26 mouse cellular contexts compared by ENCODE assay signal in the genomic region with DNA sequence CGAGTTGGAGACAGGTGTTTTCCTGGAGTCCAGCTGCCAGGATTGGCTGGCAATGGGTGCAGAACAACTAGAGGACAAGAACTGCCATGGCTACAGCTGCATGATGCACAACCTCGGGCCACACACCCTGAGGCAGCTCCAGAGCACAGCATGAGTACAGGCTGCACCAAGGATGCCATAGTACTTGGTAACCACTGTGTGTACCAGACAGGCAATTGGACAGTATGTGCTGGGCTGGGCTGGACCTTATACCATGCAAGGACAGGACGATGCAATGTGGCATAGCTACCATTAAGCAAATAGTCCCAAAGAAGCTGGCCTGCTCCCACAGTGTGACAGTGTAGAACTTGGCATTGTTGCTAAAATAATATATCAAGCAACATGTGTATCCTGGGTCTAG. TPM values are rescaled to one million over a fixed set of nuclear protein-coding genes. Genes with fewer than 3 reads are reported as not detected.
A peak's percentile ranks its signal among the peaks of the same experiment; 100 is the strongest.
DNase-seq lines count a peak whose midpoint lies in the region; ATAC-seq and TF ChIP-seq lines count a peak whose summit lies in the region.
"Had no signal": no experiment of that assay in that cellular context is flagged by ENCODE, and none has a peak within 500 bp of the region (broad histone marks: within the 10 kb centered on the region; RNA-seq: fewer than 3 reads in every experiment).

No protein-coding gene starts in this region.

- H3K27ac ChIP-seq in forebrain, embryonic 16.5 days (ENCODE audit: low read length) = no peak overlapping the region
- no peak overlapping the region for H3K27ac ChIP-seq in forebrain, embryonic 12.5 days
- H3K27ac ChIP-seq in kidney, embryonic 15.5 days = no peak overlapping the region
- H3K27ac ChIP-seq in lung, embryonic 14.5 days (ENCODE audit: low read depth) = no peak overlapping the region
- no peak overlapping the region for H3K27ac ChIP-seq in hindbrain, embryonic 16.5 days (ENCODE audit: low read depth, low read length)
- H3K27ac ChIP-seq: forebrain, embryonic 15.5 days; heart, adult 2 months; kidney, postnatal 0 days; midbrain, embryonic 10.5 days; stomach, embryonic 15.5 days had no signal

- 0 out of 2 replicates have a peak, but pooled peaks have one; percentile 29 for ATAC-seq in forebrain, embryonic 16.5 days
- ATAC-seq in forebrain, embryonic 12.5 days (ENCODE audit: low FRiP score) = no peak
- 0 out of 2 replicates have a peak, but pooled peaks have one; percentile 43 for ATAC-seq in kidney, embryonic 15.5 days (replicated peaks; ENCODE audit: low FRiP score)
- ATAC-seq in lung, embryonic 14.5 days (ENCODE audit: insufficient read depth) = peak; percentile 42; the same call in 1 of the 2 replicates
- peak; percentile 24; the same call in 1 of the 2 replicates for ATAC-seq in hindbrain, embryonic 16.5 days
- ATAC-seq: forebrain, embryonic 15.5 days; inflammation-experienced regulatory T-cells, adult 6 months had no signal

- no peak for DNase-seq in kidney, postnatal 36 days
- DNase-seq in lung, embryonic 14.5 days = no peak
- DNase-seq in lung, postnatal 4 days = no peak
- no peak for DNase-seq in thymus, postnatal 25 days
- DNase-seq: adrenal gland, postnatal 14 days; cerebellum, adult 11 months; cerebellum, adult 9-11 months; embryo, embryonic 11 days; heart, adult 2 months; heart, postnatal 4 days; kidney, adult 18-20 months; lung, adult 2 months; lung, postnatal 14 days; right cerebral cortex, postnatal 25 days; thymus, postnatal 14 days had no signal

- H3K9me3 ChIP-seq in forebrain, embryonic 16.5 days (ENCODE audit: control insufficient read depth, low read length) = no peaks in the 10 kb centered on the region
- no peaks in the 10 kb centered on the region for H3K9me3 ChIP-seq in forebrain, embryonic 12.5 days
- H3K9me3 ChIP-seq in kidney, embryonic 15.5 days (replicated peaks) = no peaks in the 10 kb centered on the region
- H3K9me3 ChIP-seq in lung, embryonic 14.5 days (ENCODE audit: low read depth, low read length) = no peaks in the 10 kb centered on the region
- H3K9me3 ChIP-seq in hindbrain, embryonic 16.5 days (ENCODE audit: control insufficient read depth, low read length) = no peaks in the 10 kb centered on the region; the same call in none of the 2 replicates
- H3K9me3 ChIP-seq: forebrain, embryonic 15.5 days; stomach, embryonic 15.5 days had no signal

- no peak overlapping the region for H3K4me2 ChIP-seq in forebrain, embryonic 16.5 days (ENCODE audit: low read length)
- H3K4me2 ChIP-seq in forebrain, embryonic 12.5 days = no peak overlapping the region
- no peak overlapping the region for H3K4me2 ChIP-seq in kidney, embryonic 15.5 days
- H3K4me2 ChIP-seq in lung, embryonic 14.5 days = no peak overlapping the region
- H3K4me2 ChIP-seq in hindbrain, embryonic 16.5 days (ENCODE audit: low read length) = no peak overlapping the region
- H3K4me2 ChIP-seq: forebrain, embryonic 15.5 days; heart, embryonic 12.5 days; stomach, embryonic 15.5 days had no signal

- no peak overlapping the region for H3K4me3 ChIP-seq in forebrain, embryonic 16.5 days (replicated peaks; ENCODE audit: low read length)
- no peak overlapping the region for H3K4me3 ChIP-seq in forebrain, embryonic 12.5 days (replicated peaks)
- no peak overlapping the region for H3K4me3 ChIP-seq in kidney, embryonic 15.5 days (replicated peaks)
- H3K4me3 ChIP-seq in lung, embryonic 14.5 days (ENCODE audit: low read depth, low read length) = no peak overlapping the region
- no peak overlapping the region for H3K4me3 ChIP-seq in hindbrain, embryonic 16.5 days (ENCODE audit: low read length)
- H3K4me3 ChIP-seq: erythroblast, embryonic 14.5 days; forebrain, embryonic 15.5 days; heart, adult 2 months; heart, embryonic 12.5 days; midbrain, embryonic 10.5 days; stomach, embryonic 15.5 days had no signal

- no peaks in the 10 kb centered on the region for H3K27me3 ChIP-seq in forebrain, embryonic 16.5 days (replicated peaks; ENCODE audit: control insufficient read depth, insufficient read depth, low read length)
- no peaks in the 10 kb centered on the region for H3K27me3 ChIP-seq in forebrain, embryonic 12.5 days
- no peaks in the 10 kb centered on the region for H3K27me3 ChIP-seq in kidney, embryonic 15.5 days
- no peaks in the 10 kb centered on the region for H3K27me3 ChIP-seq in lung, embryonic 14.5 days (ENCODE audit: insufficient read depth, low read length)
- no peaks in the 10 kb centered on the region for H3K27me3 ChIP-seq in hindbrain, embryonic 16.5 days (replicated peaks; ENCODE audit: control insufficient read depth, insufficient read depth, low read length)
- H3K27me3 ChIP-seq: forebrain, embryonic 15.5 days; heart, embryonic 12.5 days; stomach, embryonic 15.5 days had no signal

- no peak overlapping the region for H3K9ac ChIP-seq in forebrain, embryonic 16.5 days (replicated peaks; ENCODE audit: low read depth, low read length)
- no peak overlapping the region for H3K9ac ChIP-seq in forebrain, embryonic 12.5 days
- H3K9ac ChIP-seq in kidney, embryonic 15.5 days = no peak overlapping the region
- no peak overlapping the region for H3K9ac ChIP-seq in lung, embryonic 14.5 days
- H3K9ac ChIP-seq in hindbrain, embryonic 16.5 days (ENCODE audit: low read depth, low read length) = no peak overlapping the region
- H3K9ac ChIP-seq: forebrain, embryonic 15.5 days; heart, embryonic 12.5 days; stomach, embryonic 15.5 days had no signal

- no peaks in the 10 kb centered on the region for H3K36me3 ChIP-seq in forebrain, embryonic 16.5 days (ENCODE audit: control insufficient read depth, insufficient read depth)
- H3K36me3 ChIP-seq in forebrain, embryonic 12.5 days (replicated peaks) = peaks cover 23% of the 10 kb centered on the region
- H3K36me3 ChIP-seq in kidney, embryonic 15.5 days = peaks cover 17% of the 10 kb centered on the region
- H3K36me3 ChIP-seq in lung, embryonic 14.5 days (ENCODE audit: insufficient read depth) = 0 out of 2 replicates have a peak, but pooled peaks cover 3% of the 10 kb centered on the region
- H3K36me3 ChIP-seq in hindbrain, embryonic 16.5 days (ENCODE audit: control insufficient read depth, insufficient read depth, low read length) = 0 out of 2 replicates have a peak, but pooled peaks cover 2% of the 10 kb centered on the region

- WGBS in forebrain, embryonic 16.5 days = 92% methylated on average over 3 of the region's 3 CpGs
- 83% methylated on average over 3 of the region's 3 CpGs for whole genome bisulfite sequencing in forebrain, embryonic 12.5 days
- 85% methylated on average over 3 of the region's 3 CpGs for WGBS in kidney, embryonic 15.5 days
- WGBS in lung, embryonic 14.5 days = 86% methylated on average over 3 of the region's 3 CpGs
- 84% methylated on average over 3 of the region's 3 CpGs for whole genome bisulfite sequencing in hindbrain, embryonic 16.5 days

- peaks cover 4% of the 10 kb centered on the region; the same call in 1 of the 2 replicates for H3K4me1 ChIP-seq in forebrain, embryonic 16.5 days (replicated peaks; ENCODE audit: control insufficient read depth, insufficient read depth, low read length)
- peaks cover 3% of the 10 kb centered on the region; the same call in 1 of the 2 replicates for H3K4me1 ChIP-seq in forebrain, embryonic 12.5 days
- H3K4me1 ChIP-seq in kidney, embryonic 15.5 days = no peaks in the 10 kb centered on the region
- no peaks in the 10 kb centered on the region for H3K4me1 ChIP-seq in lung, embryonic 14.5 days (ENCODE audit: insufficient read depth)
- peaks cover 3% of the 10 kb centered on the region; the same call in 1 of the 2 replicates for H3K4me1 ChIP-seq in hindbrain, embryonic 16.5 days (ENCODE audit: control insufficient read depth, insufficient read depth, low read depth, low read length)
- H3K4me1 ChIP-seq: stomach, embryonic 15.5 days had no signal

- TF ChIP-seq CTCF in lung, embryonic 14.5 days (IDR thresholded peaks at IDR 0.05; ENCODE audit: low read depth) = no peak

RNA-seq across cellular contexts. Expression of a gene that starts 54.6 kb away (rescaled TPM):
- 4.1 and 6.4 TPM in 2 replicates for polyA plus RNA-seq in forebrain, embryonic 16.5 days (2015; fragmentation: Nextera tagmentation; extraction: Ambion mirVana)
- 1.7 and 4.2 TPM in 2 replicates for polyA plus RNA-seq in forebrain, embryonic 12.5 days (2016; fragmentation: Nextera tagmentation; extraction: Ambion mirVana)
- 1.4 and 2.4 TPM in 2 replicates for polyA plus RNA-seq in kidney, embryonic 15.5 days (2015; fragmentation: Nextera tagmentation; extraction: Ambion mirVana)
- polyA plus RNA-seq in lung, embryonic 14.5 days (2014; fragmentation: Nextera tagmentation; extraction: Ambion mirVana) = 0.89 and 1.1 TPM in 2 replicates
- polyA plus RNA-seq in hindbrain, embryonic 16.5 days (2015; fragmentation: Nextera tagmentation; extraction: Ambion mirVana) = 12.5 and 13.6 TPM in 2 replicates
- polyA plus RNA-seq: erythroblast, embryonic 14.5 days had no signal
